Mouse (Mus musculus) induced T-regulatory cell, adult 2 months (primary cell): Measurements from ENCODE around the gene Ghrh.

Source experiments
- DNase-seq: peaks from one replicate; pipeline ENCODE4 v3.0.0-alpha.2; 2012; ENCODE audit warnings: low read depth

Ghrh gene

GRCm38 (mm10) chr2:157308273-157308917 lies 38.9 kb downstream of the Ghrh start:
- DNase-seq, result no peak

- no peak for DNase-seq
Observed at GRCm38 (mm10) chr2:157307715-157308265, 39.5 kb downstream of the Ghrh start.

- no peak for DNase-seq
Observed at GRCm38 (mm10) chr2:157306091-157307032, 40.9 kb downstream of the Ghrh start.

GRCm38 (mm10) chr2:157303096-157303495 lies 44.2 kb downstream of the Ghrh start:
- no peak for DNase-seq

GRCm38 (mm10) chr2:157300051-157300450 lies 47.3 kb downstream of the Ghrh start:
- DNase-seq, result no peak

- no peak for DNase-seq
Observed at GRCm38 (mm10) chr2:157296105-157296689, 51.1 kb downstream of the Ghrh start.

GRCm38 (mm10) chr2:157292093-157292492 lies 55.2 kb downstream of the Ghrh start:
- DNase-seq, result peak; percentile 81

- no peak for DNase-seq
Observed at GRCm38 (mm10) chr2:157288996-157289395, 58.3 kb downstream of the Ghrh start.

- peak; percentile 74 for DNase-seq
Observed at GRCm38 (mm10) chr2:157287542-157287941, 59.8 kb downstream of the Ghrh start.

- DNase-seq, result no peak
Observed at GRCm38 (mm10) chr2:157283321-157283720, 64.0 kb downstream of the Ghrh start.
